Mouse (Mus musculus) ES-E14 (cell line): ENCODE results near the gene Ppdpf. TPM values are rescaled to one million over a fixed set of nuclear protein-coding genes. Genes with fewer than 3 reads are reported as not detected.

Source experiments
- DNase-seq: peaks from one replicate; pipeline ENCODE4 v3.0.0-alpha.2; 2013; ENCODE audit warnings: low read depth, low spot score
- H3K27ac ChIP-seq: 2 replicates; pipeline ENCODE4 v1.5.1; 2012; ENCODE audit warnings: low read depth, mild to moderate bottlenecking, low read length, moderate library complexity, mixed read lengths; ENCODE audit not compliant: poor library complexity, insufficient read depth, severe bottlenecking
- H3K36me3 ChIP-seq: 2 replicates; pipeline ENCODE4 v1.6.1; 2012; ENCODE audit warnings: mild to moderate bottlenecking, low read length, moderate library complexity, mixed read lengths; ENCODE audit not compliant: control insufficient read depth, poor library complexity, insufficient read depth, severe bottlenecking
- H3K4me1 ChIP-seq, 2 experiments: fragments of 150-350 bp in 1 of 2; sonication (generic) in 1 of 2; 2 replicates each; pipeline ENCODE4 v1.6.1; 2012; ENCODE audit warnings: low read length in 2 of 2, mild to moderate bottlenecking in 1 of 2, mixed read lengths in 1 of 2; ENCODE audit not compliant: control insufficient read depth in 2 of 2, insufficient read depth in 2 of 2, poor library complexity in 1 of 2
- H3K4me3 ChIP-seq, 2 experiments: fragments of 150-350 bp in 1 of 2; sonication (generic) in 1 of 2; 2 replicates each; pipeline ENCODE4 v1.5.1; 2012; ENCODE audit warnings: low read length in 2 of 2, low read depth in 1 of 2, mild to moderate bottlenecking in 1 of 2, mixed read lengths in 1 of 2; ENCODE audit not compliant: insufficient read depth in 1 of 2, poor library complexity in 1 of 2, severe bottlenecking in 1 of 2
- H3K9ac ChIP-seq: 2 replicates; pipeline ENCODE4 v1.6.1; 2012; ENCODE audit warnings: low read depth, mild to moderate bottlenecking, low read length, mixed read lengths; ENCODE audit not compliant: poor library complexity, insufficient read depth, severe bottlenecking
- H3K9me3 ChIP-seq: fragments of 150-350 bp; sonication (generic); 2 replicates; pipeline ENCODE4 v1.6.1; 2012; ENCODE audit warnings: low read depth, mild to moderate bottlenecking, low read length; ENCODE audit not compliant: control insufficient read depth, insufficient read depth
- CHD2 ChIP-seq: IDR thresholded peaks from 2 replicates; pipeline ENCODE4 v1.6.1; 2014; ENCODE audit warnings: mild to moderate bottlenecking, low read depth, low read length, inconsistent platforms
- HCFC1 ChIP-seq: IDR thresholded peaks from 2 replicates; pipeline ENCODE4 v1.6.1; 2012; ENCODE audit warnings: low read length, inconsistent platforms, borderline replicate concordance; ENCODE audit not compliant: insufficient read depth
- MAFK ChIP-seq: IDR thresholded peaks from 2 replicates; pipeline ENCODE4 v1.6.1; 2014; ENCODE audit warnings: mild to moderate bottlenecking, low read depth, low read length, inconsistent platforms; ENCODE audit not compliant: insufficient read depth
- ZC3H11A ChIP-seq: IDR thresholded peaks from 2 replicates; pipeline ENCODE4 v1.6.1; 2012; ENCODE audit warnings: low read depth, mild to moderate bottlenecking, inconsistent platforms, low read length, borderline replicate concordance
- ZNF384 ChIP-seq: IDR thresholded peaks from 2 replicates; pipeline ENCODE4 v1.6.1; 2012; ENCODE audit warnings: low read depth, low read length, inconsistent platforms
- in situ Hi-C, 2 experiments: fragments of 600-800 bp; cut with MboI; formaldehyde crosslinking; loops; one replicate each; pipeline ENCODE4 v1.15.1; 2025; ENCODE audit warnings: low sequenced_read_pairs in 2 of 2, inconsistent platforms in 1 of 2; ENCODE audit not compliant: unreplicated experiment in 2 of 2
- total RNA-seq: library from RNA; depleted of rRNA; stranded (reverse); fragments of 300-350 nt; gene quantifications from 2 replicates; pipeline ENCODE4 v1.2.3, GENCODE M21; 2012

The Ppdpf gene
- total RNA-seq, 1 experiment: 71.8 TPM

- TF ChIP-seq CHD2 (no peak), HCFC1 (no peak), ZNF384 (no peak), MAFK (no peak), ZC3H11A (no peak)
- no peaks in the 10 kb centered on the region for H3K9me3 ChIP-seq
- no peak overlapping the region for H3K4me3 ChIP-seq
- H3K9ac ChIP-seq: no peak overlapping the region
- in situ Hi-C loops: no loop called here
- DNase-seq: no peak
- H3K27ac ChIP-seq: no peak overlapping the region
- no peaks in the 10 kb centered on the region for H3K36me3 ChIP-seq
- H3K4me1 ChIP-seq: peaks cover 0 to 4% of the 10 kb centered on the region in 2 experiments; a peak in 1 of 4 replicates
Observed at GRCm38 (mm10) chr2:181202886-181203285, 15.8 kb downstream of the Ppdpf start.

GRCm38 (mm10) chr2:181205678-181206077 lies 18.6 kb downstream of the Ppdpf start:
- Histone ChIP-seq H3K9ac (no peak overlapping the region), H3K4me1 (peaks cover 0 to 4% of the 10 kb centered on the region in 2 experiments; a peak in 1 of 4 replicates), H3K4me3 (no peak overlapping the region), H3K9me3 (no peaks in the 10 kb centered on the region), H3K36me3 (no peaks in the 10 kb centered on the region), H3K27ac (no peak overlapping the region)
- TF ChIP-seq HCFC1 (no peak), ZC3H11A (no peak), CHD2 (no peak), ZNF384 (no peak), MAFK (no peak)
- no peak for DNase-seq
- in situ Hi-C loops: no loop called here

- no peaks in the 10 kb centered on the region for H3K9me3 ChIP-seq
- no peak overlapping the region for H3K27ac ChIP-seq
- H3K4me1 ChIP-seq: peaks cover 0 to 4% of the 10 kb centered on the region in 2 experiments; a peak in 1 of 4 replicates
- TF ChIP-seq ZC3H11A: no peak
- no peak for TF ChIP-seq MAFK
- TF ChIP-seq HCFC1: no peak
- TF ChIP-seq ZNF384: no peak
- TF ChIP-seq CHD2: no peak
- in situ Hi-C loops: no loop called here
- H3K36me3 ChIP-seq: no peaks in the 10 kb centered on the region
- H3K9ac ChIP-seq: no peak overlapping the region
- no peak overlapping the region for H3K4me3 ChIP-seq
- no peak for DNase-seq
Observed at GRCm38 (mm10) chr2:181206118-181206517, 19.1 kb downstream of the Ppdpf start.

- no peak for DNase-seq
- in situ Hi-C loops: no loop called here
- peaks cover 0 to 6% of the 10 kb centered on the region in 2 experiments; a peak in 1 of 4 replicates for H3K4me1 ChIP-seq
- H3K36me3 ChIP-seq: no peaks in the 10 kb centered on the region
- peak overlapping the region; percentile 33 to 44 for H3K4me3 ChIP-seq
- H3K9ac ChIP-seq: peak overlapping the region; percentile 17; the same call in 1 of the 2 replicates
- H3K27ac ChIP-seq: no peak overlapping the region
- no peak for TF ChIP-seq CHD2
- no peak for TF ChIP-seq HCFC1
- TF ChIP-seq ZC3H11A: no peak
- TF ChIP-seq MAFK: no peak
- no peak for TF ChIP-seq ZNF384
- no peaks in the 10 kb centered on the region for H3K9me3 ChIP-seq
Observed at GRCm38 (mm10) chr2:181212389-181213020, 25.5 kb downstream of the Ppdpf start.
